Mouse (Mus musculus) G1E-ER4 (cell line): ENCODE measurements around the gene Gm20388. TPM values are rescaled to one million over a fixed set of nuclear protein-coding genes. Genes with fewer than 3 reads are reported as not detected.

Source experiments
- GATA1 ChIP-seq: IDR thresholded peaks from one replicate; pipeline ENCODE4 v1.8.0; 2012; ENCODE audit warnings: low read length, inconsistent platforms
- polyA plus RNA-seq: library from polyadenylated mRNA; stranded (reverse); fragments of >175 nt; gene quantifications from 2 replicates; pipeline ENCODE4 v1.2.3, GENCODE M21; 2012

The Gm20388 gene
- polyA plus RNA-seq, 1 experiment = not detected

DNA sequence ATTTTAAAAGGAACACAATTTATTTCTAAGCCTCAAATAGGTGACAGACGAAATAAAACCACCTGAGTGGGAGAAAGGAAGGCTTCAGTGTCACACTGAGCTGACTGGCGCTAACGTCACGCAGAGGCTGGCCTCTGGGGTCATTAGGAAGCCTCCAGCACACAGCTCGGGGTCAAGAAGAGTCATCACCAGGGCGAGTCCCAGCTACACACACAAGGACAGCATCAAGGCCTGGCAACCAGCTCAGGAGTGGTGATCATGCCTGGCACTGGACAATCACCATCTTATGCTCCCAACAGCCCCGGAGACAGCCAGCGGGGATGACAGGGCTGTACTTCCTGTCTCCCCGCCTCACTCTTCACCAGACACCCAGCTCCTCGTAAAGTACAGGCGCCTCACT, 1647.1 kb downstream of the Gm20388 start:
- no peak for TF ChIP-seq GATA1

DNA sequence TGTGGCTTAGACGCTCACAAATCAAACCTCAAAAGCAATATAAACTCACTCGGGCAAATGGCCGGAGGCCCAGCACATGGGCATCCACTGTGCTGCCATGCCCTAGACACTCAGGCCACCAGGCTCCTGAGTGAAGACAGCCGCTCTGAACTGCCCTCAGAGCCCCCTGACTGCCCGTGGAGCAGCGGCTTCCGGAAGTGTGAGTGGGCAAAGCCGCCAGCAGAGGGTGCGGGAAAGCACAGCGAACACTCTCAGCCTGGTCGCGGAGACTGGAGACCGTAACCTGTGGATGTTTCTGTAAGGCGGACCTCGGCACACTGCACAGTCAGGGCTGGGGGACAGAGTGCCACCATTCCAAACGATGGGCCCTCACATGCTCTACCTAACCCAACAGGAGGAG, 1647.9 kb downstream of the Gm20388 start:
- no peak for TF ChIP-seq GATA1

DNA sequence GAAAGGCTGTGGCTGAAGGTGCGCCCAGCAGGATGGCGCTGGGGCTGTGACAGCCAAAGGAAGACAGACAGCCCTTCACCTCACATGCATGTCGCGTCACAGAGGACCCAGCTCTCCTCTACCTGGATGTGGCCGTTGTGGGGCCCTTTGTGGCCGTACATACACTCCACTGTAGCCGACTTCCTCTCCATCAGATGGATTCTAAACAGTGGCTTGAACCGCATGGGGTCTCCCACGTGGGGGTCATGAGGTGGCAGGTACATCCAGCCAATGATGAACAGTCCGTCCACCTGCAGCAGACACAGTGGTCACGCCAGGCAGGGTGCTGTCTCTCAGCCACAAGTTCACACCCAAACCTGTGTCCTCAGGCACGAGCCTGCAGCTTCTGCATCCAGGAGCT, 1649.2 kb downstream of the Gm20388 start:
- TF ChIP-seq GATA1 = no peak

DNA sequence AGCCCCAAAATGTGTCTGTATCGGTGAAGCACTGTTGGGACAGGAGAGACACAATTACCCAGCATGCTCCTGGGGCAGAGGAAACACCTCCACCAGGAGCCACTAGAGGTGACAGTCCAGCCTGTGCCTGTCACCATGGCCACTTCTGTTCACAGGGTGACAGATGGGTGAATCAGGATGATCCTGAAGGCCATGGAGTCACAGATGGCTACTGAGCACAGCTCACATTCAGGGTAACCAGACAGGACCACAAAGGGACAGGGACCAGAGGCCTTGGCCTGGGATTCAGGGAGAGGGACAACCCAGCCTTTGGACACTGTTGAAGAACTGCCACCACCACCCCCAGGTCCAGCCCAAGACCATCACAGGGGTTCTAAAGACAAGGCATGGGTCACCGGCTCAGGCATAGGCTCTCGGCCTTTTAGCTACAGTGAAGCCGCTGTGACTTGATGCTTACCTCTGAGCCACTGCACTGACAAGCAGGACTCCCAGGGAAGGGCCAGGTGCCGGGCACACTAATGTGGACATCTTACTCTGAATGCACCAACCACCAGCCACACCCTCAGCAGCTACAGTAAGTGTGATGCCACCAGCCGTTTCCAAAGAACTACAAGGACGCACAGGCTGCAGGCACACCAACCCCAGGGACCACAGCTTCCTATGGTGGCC, 1649.9 kb downstream of the Gm20388 start:
- no peak for TF ChIP-seq GATA1

DNA sequence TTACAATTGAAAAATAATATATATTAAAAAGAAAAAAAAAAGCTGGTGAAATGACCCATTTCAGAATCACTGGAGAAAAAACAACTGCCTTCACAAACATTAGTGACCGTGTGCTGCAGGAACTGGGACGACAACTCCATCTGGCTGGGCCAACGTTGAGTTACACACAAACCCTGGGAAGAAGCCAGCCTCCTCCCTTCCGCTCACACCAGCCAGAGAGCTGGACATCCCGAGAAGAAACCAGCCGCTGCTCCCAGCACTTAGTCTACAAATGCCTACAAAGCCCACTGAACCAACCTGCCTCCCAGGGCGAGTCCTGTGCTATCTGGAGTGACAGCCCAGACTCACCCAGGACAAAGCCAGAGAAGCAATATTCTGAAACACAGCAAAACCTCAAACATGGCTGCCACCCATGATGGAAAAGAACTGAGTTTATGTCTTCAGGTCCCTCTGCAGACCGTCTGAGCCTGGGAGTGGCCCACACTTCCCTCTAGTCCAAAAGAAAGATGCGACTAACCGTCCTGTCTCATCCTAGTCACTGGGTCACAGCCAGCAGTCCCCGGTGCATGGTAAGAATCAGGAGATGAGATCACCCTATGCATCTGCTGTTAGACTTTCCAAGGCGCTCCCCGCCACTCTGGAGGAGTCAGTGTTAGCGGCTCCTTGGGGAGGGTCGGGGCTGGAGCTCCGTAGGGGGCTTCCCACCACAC, 1651.2 kb downstream of the Gm20388 start:
- no peak for TF ChIP-seq GATA1

DNA sequence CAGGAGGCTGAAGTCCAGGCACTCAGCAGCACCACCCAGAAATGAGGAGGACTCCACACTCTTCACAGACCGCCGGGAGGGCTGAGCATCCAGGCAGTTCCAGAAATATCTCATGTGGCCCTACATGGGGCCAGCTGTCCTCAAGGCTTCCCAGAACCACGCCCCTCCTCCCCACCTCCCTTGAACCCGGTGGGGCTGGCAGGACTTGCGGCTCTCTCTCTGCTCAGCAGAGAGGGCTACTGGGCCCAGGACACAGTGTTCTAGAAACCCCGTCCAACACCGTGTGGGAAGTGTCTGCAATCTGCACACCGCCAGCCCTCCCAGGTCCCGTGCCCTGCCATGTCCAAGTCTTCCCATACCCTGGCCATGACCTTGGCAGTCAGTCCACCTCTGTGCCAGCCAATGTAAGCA, 1652.3 kb downstream of the Gm20388 start:
- no peak for TF ChIP-seq GATA1

DNA sequence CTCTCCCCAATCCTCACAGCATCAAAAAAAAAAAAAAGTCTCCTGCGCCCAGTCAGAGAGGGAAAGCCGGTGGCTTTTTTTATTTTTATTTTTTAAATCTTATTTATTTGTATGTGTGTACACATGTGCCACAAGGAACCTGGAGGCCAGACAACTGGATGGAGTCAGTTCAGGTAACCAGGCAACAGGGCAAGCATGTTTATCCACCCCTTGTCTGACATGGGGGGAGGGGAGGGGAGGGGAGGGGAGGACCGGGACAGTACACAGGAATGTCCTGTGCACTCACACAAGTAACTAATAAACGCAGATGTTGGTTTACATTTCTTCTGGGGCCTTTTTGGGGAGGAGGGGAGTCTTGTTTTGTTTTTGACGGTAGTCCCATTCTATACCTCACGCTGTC, 1653.1 kb downstream of the Gm20388 start:
- TF ChIP-seq GATA1 = no peak

DNA sequence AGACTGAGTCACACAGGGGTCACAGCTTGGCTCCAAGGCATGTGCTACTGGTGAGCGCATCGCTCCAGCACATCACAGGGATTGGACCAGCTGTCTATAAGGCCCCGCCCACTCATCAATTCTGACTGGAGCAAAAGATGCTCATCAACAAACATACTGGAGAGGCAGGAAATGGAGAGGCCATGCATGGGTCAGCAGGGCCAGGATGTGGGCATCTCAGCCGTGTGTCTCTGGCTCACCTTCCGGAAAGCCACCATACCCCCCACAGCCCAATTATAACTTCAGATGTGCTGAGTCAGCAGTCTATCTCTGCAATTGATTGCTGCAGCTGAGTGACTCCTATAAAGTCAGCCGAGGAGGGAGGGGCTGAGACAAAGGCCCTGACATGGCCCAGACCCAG, 1657.7 kb downstream of the Gm20388 start:
- TF ChIP-seq GATA1 = no peak

DNA sequence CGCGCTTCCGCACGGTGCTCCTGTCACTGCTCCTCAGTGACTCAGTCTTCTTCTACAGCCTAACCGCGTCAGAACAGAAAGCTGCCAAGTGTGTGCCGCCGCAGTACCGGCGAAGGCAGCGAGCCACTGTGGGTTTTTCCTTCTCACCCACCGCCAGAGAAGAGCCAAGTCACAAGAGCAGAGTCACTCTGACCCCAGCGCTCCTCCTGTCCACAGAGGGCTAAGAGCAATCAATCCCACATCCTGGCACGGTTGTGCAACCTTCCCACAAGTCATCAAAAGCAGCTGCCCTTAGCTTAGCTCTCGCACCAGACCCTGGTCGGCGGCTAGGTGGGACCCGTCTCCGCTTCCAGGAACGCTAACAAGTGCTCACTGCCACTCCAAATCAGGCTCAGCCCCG, 1659.7 kb downstream of the Gm20388 start:
- TF ChIP-seq GATA1 = no peak

DNA sequence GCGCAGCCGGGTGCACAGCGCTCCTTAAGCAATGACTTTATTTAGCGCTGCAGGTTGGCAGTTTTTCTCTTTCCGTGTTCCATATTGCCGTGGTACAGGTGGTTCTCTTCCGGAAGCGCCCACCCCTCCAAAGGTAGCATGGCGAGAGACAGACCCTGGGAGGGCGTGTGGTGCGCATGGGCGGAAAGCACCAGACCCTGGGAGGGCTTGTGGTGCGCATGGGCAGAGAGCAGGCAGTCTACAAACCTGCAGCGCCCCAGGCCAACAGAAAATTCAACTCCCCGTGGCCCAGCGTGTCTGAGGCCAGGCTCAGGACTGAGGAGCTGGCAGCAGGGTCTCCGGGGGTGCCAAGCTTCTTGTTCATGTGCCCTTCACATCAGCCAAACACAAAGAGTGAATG, 1660.2 kb downstream of the Gm20388 start:
- TF ChIP-seq GATA1 = no peak

DNA sequence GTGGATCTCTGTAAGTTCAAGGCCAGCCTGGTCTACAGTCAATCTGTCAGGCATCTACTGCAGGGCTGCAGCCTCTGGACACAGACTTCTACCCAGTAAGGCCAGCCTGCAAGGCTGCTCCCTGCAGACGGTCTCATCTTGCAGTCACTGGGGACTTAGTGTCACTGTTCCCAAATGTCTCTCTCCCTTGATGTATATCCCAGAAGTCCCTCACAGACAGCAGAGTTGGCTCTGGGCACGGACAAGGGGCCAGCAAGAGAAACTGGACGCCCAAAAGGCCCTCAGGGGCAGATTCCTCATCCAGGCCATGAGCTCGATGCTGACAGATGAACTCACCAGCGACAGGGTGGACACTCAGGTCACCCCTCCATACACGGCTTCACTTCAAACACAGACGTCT, 1661.5 kb downstream of the Gm20388 start:
- TF ChIP-seq GATA1 = no peak

DNA sequence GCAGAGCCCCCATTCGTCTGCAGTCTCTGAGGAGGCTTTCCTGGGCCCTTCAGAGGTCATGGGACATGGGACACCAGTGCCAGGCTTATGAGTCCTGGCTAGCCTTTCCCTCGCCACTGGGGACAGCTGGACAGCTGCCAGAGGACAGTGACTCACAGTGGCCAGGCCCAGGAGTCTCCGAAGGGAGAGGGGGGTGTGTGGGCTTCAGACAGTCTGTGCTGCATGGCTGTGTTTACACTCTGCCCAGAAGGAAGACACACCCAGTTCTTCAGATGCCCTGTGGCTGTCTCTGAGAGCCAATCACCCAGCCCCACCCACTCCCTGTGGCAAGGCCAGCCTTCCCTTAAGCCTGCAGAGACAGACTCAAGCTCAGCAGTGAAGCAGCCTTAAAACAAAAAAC, 1662.6 kb downstream of the Gm20388 start:
- TF ChIP-seq GATA1 = no peak

DNA sequence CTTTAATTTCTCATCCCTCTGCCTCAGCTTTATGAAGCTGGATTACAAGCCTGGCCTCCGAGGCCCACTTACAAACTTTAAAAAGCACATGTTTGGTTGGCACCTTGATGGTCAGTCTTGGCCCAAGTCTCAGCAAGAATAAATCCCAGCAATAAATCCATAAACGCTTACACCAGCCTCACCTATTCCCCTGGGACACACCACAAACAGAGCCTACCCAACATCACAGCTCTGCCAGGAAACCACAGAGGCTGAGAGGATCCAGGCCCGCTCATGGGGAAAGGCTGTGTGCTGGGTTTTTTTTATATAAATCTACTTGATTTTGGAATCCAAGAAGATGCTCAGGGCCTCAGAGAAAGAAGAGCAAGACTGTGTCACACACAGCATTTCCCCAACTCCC, 1665.0 kb downstream of the Gm20388 start:
- TF ChIP-seq GATA1 = no peak

DNA sequence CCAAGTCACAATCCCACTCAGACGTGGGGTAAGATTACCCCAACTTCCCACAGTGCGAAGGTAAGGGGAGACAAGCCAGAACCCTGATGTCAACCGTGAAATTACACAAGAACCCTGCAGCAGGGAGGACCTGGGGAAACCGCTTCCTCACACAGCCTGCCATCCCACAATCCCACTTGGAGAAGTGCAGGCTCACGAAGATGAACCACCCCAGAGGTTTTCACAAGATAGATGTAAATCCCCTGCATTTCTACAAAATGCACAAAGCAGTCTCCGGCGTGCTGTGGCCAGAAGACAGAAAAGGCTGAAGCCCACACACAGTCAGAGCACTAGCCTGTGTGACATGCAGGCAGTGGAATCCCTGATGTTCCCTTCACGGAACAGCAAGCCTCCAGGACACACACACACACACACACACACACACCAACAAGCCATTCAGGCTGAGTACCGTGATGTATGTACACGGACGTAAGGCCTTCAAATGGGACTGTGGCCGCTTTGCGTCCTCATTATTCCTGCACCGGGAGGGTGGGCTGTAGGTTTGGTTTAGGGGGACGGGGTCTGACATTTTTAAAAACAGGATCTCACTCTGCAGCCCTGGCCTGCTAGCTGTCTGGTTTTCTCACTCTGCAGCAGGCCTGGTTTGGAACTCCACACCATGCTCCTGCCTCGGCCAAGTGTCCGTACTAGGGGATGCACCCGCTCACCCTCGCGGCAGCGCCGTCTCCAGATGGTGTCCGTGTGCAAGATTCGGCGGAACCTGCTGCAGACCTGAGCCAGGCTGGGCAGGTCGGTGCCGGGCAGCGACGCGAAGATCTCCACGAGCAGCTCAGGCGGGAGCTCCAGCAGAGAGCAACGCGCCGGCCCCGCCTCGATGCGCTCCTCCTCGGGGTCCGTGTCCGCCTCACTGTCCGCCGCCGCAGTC, 1667.4 kb downstream of the Gm20388 start:
- no peak for TF ChIP-seq GATA1

DNA sequence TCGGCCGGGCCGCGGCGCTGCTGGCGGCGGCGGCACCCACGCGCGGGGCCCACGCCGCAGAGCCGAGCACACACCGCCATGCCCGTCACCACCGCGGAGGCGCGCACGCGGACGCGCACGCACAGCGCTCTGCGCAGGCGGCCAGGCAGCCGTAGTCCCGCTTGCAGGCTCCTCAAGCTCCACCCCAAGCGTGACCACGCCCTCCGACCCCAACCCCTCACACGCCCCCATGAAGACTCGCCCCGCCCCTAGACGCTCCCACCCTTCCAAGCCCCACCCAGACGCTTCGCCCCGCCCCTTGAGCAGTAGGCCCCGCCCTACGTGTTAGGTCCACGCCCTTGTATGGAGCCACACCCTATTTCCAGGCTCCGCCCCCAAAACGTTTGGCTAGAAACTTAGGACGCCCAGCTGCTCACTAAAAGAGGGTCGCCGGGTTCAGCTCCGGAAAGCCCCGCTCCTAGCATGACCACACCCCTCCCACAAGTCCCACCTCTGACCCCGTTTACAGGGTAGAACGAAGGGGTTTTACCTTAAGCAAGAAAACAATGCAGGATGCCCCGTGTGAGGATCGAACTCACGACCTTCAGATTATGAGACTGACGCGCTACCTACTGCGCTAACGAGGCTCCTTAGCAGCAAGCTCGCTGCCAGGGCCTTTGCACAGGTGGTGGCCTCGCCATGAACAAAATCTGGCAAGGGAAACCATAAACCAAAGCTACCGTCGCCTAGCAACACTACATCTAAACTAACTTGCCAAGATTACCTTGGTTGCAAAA, 1668.2 kb downstream of the Gm20388 start, which contains the start of gene Fbxo31:
Fbxo31 (minus strand) TSS at position 131 of the 776 bp plus-strand sequence.
- TF ChIP-seq GATA1 = no peak
